Mouse (Mus musculus): ENCODE data around the gene Ano2. TPM values are rescaled to one million over a fixed set of nuclear protein-coding genes. Genes with fewer than 3 reads are reported as not detected.

The Ano2 gene
- polyA plus RNA-seq, 1 experiment from 2014 or later, result not detected

DNA sequence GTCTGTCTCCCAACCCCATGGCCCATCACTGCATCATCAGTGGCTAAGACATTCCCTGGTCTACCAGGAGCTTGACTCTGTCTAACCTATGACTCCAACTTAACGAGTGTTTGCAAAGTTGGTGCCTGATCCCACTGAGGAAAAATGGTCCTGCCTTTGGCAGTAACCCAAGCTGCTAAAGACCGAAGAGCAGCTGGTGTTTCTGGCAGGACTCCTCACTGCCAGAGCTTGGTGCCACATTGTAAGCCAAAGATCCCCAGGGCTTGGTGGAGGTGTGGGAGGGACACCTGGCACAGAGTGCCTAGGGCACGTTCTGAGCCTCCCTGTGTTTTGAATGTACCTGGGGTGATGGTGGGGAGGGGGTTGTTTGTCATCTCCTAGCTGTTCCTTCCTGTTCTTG is 232.5 kb downstream of the Ano2 start:
- no peaks in the 10 kb centered on the region for H3K36me3 ChIP-seq (ENCODE audit: inconsistent target)
- H3K79me2 ChIP-seq (ENCODE audit: inconsistent target), result no peaks in the 10 kb centered on the region
- H3K27ac ChIP-seq, result no peak overlapping the region
- 79% methylated on average over 3 of the region's 3 CpGs for WGBS (ENCODE audit: missing documents)
- H3K4me3 ChIP-seq (ENCODE audit: inconsistent target), result no peak overlapping the region

DNA sequence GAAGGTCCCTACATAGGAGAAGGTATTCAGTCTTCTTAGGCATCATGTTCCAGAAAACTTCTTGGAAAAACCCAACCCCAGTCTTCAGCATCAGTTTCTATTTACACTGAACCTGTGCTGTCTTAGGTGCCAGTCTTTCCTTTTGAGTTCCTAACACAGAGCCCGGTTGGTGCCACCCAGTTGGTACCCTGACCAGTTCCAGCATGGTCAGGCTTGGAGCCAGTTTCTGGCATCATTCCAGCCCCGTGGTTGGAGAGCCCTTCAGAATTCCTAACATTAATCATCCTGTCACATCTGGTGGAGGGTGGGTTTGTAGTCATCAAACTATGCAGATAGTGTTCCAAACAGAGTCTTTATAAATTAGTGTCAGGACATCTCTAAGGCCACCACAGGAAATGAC is 234.8 kb downstream of the Ano2 start:
- 65% methylated on average over 2 of the region's 2 CpGs for WGBS (ENCODE audit: missing documents)

DNA sequence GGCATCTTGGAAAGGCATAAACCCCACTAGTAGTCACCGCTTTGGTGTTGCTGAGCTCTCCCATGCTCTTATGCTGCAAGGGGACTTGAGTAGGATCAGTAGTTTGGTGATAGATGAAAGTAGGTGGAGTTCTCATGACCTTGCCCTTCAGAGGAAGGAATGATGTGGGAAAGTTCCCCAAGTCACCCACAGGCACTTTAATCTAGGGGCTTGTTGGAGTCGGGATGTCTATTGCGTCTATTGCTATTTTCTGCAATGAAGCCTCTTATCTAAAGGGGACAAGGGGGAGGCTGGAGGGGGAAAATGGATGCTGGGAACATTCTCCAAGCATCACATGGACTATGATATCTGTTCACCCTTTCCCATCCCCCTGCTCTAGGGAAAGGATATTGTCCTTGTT is 235.6 kb downstream of the Ano2 start:
- Histone ChIP-seq H3K79me2 (ENCODE audit: inconsistent target) (no peaks in the 10 kb centered on the region), H3K36me3 (ENCODE audit: inconsistent target) (no peaks in the 10 kb centered on the region), H3K4me3 (ENCODE audit: inconsistent target) (no peak overlapping the region), H3K27ac (no peak overlapping the region)
- 94% methylated on average over 3 of the region's 3 CpGs for WGBS (ENCODE audit: missing documents)

More for the DNA sequence above, 234.8 kb downstream of the Ano2 start:
- Histone ChIP-seq H3K36me3 (ENCODE audit: inconsistent target) (no peaks in the 10 kb centered on the region), H3K27ac (no peak overlapping the region), H3K79me2 (ENCODE audit: inconsistent target) (no peaks in the 10 kb centered on the region), H3K4me3 (ENCODE audit: inconsistent target) (no peak overlapping the region)

DNA sequence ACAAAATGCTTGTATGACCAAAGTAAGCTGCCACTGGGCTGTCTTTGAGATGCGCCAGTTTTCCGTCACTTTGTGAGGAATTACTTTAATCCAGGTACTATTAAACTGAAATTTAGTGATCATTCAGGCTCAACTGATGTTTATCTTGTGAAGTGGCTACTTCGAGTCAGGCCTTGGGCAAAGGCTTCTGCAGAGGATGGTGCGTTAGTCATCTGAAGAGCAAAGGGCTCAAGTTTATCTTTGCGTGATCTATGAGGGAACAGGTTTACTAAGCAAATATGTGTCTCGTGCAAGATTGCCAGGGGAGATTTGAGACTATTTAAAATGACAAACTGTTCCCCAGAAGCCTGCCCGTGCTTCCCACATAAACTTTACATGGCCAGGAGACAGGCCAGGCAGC is 241.7 kb downstream of the Ano2 start:
- Histone ChIP-seq H3K79me2 (ENCODE audit: inconsistent target) (no peaks in the 10 kb centered on the region), H3K36me3 (ENCODE audit: inconsistent target) (no peaks in the 10 kb centered on the region), H3K27ac (no peak overlapping the region), H3K4me3 (ENCODE audit: inconsistent target) (no peak overlapping the region)
- 83% methylated on average over 7 of the region's 7 CpGs for WGBS (ENCODE audit: missing documents)

DNA sequence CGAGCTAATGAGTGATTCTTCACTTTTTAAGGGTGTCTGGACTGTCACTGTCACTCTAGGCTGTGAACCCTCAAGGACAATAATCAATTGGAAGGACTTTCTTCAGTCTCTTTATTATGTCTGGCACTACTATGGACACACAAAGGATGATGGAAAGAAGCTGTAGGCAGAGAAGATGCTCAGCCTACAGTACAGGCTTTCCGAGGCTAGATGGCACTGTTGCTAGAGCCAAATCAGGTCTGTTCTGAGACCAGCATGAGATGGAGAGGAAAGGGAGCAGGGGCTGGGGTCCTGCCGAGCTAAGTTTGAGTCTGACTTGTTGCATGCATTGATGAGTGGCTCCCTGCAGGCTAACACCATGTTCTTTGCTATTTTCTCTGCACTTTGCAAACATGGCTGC is 264.7 kb downstream of the Ano2 start:
- H3K79me2 ChIP-seq (ENCODE audit: inconsistent target), result no peaks in the 10 kb centered on the region
- no peak overlapping the region for H3K4me3 ChIP-seq (ENCODE audit: inconsistent target)
- H3K27ac ChIP-seq, result no peak overlapping the region
- 12% methylated on average over 3 of the region's 3 CpGs for WGBS (ENCODE audit: missing documents)
- H3K36me3 ChIP-seq (ENCODE audit: inconsistent target), result no peaks in the 10 kb centered on the region

DNA sequence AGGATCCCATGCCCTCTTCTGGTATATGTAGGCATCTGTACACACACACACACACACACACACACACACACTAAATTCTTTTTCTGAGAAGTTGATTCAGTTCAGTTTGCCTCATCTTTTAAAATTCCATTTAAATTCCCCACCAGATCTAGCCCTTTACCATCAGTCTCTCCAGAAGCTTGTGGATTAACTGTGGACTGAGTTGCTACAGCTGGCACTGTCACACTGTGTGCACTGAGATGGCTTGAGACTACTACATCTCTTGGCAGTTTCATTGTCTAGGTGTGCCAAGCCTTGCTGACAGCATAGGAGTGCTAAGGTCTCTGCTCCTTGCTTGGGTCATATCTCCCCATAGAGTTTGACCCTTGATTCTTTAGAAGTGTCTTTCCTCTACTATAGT is 283.3 kb downstream of the Ano2 start:
- no peak overlapping the region for H3K4me3 ChIP-seq (ENCODE audit: inconsistent target)
- no peaks in the 10 kb centered on the region for H3K79me2 ChIP-seq (ENCODE audit: inconsistent target)
- H3K27ac ChIP-seq, result no peak overlapping the region
- no peaks in the 10 kb centered on the region for H3K36me3 ChIP-seq (ENCODE audit: inconsistent target)

DNA sequence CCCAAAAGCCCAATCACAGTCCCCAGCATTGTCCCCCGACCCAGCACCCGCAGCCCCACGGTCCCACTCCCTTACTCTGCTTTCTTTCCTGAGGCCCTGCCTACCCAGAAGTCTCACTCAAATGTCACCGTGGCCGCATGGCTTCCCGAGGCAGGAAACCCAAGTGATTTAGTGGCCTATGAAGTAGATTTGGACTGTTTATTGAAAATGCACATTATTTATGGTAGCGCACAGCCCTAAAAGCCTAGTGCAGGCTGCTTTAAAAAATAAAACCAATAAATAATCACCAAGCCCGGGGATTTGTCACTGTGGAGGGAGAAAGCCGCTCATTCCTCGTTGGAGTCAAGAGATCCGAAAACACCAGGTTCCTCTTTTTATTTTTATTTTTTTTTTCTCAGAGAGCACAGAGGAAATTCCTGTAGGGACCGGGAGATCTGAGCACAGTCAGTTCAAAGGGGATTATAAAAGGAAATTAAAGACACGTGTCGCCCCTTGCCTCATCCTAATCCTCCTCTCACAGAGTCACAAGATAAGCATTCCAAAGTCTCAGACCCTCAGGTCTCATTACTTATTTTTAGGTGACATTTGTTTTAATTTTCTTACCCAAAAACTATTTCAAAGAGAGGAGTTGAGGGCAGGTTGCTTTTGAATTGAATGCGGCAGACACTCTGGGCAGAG is 285.7 kb downstream of the Ano2 start:
- no peaks in the 10 kb centered on the region for H3K79me2 ChIP-seq (ENCODE audit: inconsistent target)
- H3K27ac ChIP-seq, result no peak overlapping the region
- no peaks in the 10 kb centered on the region for H3K36me3 ChIP-seq (ENCODE audit: inconsistent target)
- no peak overlapping the region for H3K4me3 ChIP-seq (ENCODE audit: inconsistent target)
- WGBS (ENCODE audit: missing documents), result 4% methylated on average over 14 of the region's 15 CpGs

DNA sequence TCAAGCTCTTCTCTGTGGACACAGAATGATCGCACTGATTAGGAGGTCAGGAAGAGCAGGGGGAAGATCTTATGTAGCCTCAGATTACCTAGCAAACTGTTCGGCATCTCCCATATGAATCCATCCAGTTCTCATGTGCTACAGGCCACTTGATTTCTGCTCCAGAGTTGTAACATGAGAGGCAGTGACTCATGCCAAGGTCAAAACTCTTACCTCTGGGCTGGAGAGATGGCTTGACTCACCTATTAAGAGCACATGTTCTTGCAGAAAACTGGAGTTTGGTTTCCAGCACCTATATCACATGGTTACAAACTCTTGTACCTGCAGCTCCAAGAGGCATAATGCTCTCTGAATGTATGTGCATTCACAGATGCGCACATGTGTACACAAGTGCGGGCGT is 289.4 kb downstream of the Ano2 start:
- Histone ChIP-seq H3K79me2 (ENCODE audit: inconsistent target) (no peaks in the 10 kb centered on the region), H3K27ac (no peak overlapping the region), H3K4me3 (ENCODE audit: inconsistent target) (no peak overlapping the region), H3K36me3 (ENCODE audit: inconsistent target) (no peaks in the 10 kb centered on the region)
- WGBS (ENCODE audit: missing documents), result 92% methylated on average over 5 of the region's 5 CpGs

DNA sequence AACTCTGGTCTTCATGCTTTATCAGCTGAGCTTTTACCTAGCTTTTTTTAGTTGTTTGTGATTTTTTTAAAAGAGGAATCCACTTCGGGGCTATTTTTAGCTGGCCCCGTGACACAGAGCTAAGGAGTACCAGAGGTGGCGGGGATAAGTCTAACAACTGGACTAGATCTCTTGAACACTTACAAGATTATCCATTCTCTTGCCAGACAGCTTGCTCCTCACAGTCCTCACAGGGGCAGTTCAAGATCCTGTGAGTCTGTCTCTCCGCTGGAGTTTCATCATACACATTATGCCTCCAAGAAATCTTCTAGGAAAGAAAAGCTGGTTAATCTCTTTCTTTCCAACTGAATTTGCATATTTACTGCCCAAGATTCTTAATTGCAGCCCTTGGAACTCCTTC is 293.8 kb downstream of the Ano2 start:
- H3K36me3 ChIP-seq (ENCODE audit: inconsistent target), result no peaks in the 10 kb centered on the region
- no peak overlapping the region for H3K4me3 ChIP-seq (ENCODE audit: inconsistent target)
- 83% methylated on average over 4 of the region's 4 CpGs for WGBS (ENCODE audit: missing documents)
- H3K27ac ChIP-seq, result no peak overlapping the region
- H3K79me2 ChIP-seq (ENCODE audit: inconsistent target), result no peaks in the 10 kb centered on the region

DNA sequence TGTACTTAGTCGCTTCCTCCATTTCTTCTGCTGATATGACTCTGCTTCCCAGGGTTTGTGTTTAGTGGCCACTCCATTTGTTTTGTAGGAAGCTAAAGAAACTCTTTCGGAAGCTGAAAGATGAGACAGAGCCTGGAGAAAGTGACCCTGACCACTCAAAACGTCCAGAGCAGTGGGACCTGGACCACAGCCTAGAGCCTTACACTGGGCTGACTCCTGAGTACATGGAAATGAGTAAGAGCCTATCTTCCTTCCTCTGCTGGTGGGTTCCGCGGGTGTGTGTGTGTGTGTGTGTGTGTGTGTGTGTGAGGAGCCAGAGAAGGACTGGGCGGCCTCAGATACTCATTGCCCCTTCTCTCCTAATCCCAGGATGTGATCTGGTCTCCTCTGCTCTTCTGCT is 302.5 kb downstream of the Ano2 start:
- H3K36me3 ChIP-seq (ENCODE audit: inconsistent target), result no peaks in the 10 kb centered on the region
- H3K4me3 ChIP-seq (ENCODE audit: inconsistent target), result no peak overlapping the region
- WGBS (ENCODE audit: missing documents), result 34% methylated on average over 6 of the region's 6 CpGs
- no peak overlapping the region for H3K27ac ChIP-seq
- no peaks in the 10 kb centered on the region for H3K79me2 ChIP-seq (ENCODE audit: inconsistent target)

DNA sequence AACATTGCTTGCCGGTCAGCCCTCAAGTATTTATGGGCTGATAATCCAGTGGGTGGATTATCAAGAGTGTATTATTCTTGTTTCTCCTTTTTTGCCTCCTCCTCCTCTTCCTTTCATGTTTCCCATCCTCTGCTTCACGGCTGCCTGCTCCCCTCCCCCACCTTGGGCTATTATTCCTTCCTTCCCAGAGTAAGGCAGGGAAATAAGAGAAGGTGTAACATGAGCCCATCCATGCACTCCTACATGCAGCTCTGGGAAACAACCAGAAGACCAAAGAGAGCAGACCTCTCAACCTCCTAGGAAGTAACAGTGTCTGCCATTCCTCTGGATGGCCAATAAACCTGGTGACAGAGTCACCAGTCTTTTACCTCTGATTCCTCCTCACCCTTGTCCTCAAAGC is 311.6 kb downstream of the Ano2 start:
- WGBS (ENCODE audit: missing documents), result 77% methylated on average over 2 of the region's 2 CpGs
- H3K36me3 ChIP-seq (ENCODE audit: inconsistent target), result no peaks in the 10 kb centered on the region
- H3K79me2 ChIP-seq (ENCODE audit: inconsistent target), result no peaks in the 10 kb centered on the region

DNA sequence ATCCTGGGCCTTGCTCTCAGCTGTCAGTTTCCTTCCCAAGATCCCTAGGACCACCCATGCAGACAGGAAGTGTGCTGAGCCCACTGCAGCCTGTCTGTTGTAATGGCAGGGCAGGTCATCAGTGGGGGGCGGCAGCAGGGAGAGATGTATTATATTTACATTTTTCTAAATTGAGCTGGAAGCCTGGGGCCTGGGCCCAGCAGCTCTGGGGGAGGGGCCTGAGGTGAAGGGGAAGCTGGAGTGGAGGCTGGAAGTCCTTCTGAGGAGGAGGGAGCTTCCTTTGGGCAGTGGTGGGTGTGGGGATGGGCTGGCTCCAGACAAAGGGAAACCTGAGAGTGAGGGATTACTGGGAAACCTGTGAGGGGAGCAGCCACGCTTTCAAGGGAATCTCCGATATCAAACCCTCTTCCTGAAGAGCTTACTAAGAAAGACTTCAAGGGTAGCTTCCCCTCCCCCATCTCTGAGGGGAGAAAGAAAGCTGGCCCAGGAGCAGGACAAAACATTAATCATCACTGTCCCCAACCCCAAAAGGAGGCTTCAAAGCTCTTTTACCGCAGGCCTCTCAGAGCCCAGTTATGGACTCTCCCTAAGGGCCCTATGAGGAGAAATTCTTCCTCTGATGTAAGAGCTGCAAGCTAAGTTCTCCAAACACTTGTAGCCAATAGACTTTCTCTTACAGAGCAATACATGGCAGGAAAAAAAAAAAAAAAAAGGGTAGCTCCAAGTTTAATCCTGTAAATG is 313.0 kb downstream of the Ano2 start:
- H3K36me3 ChIP-seq (ENCODE audit: inconsistent target), result no peaks in the 10 kb centered on the region
- H3K4me3 ChIP-seq (ENCODE audit: inconsistent target), result no peak overlapping the region
- WGBS (ENCODE audit: missing documents), result 73% methylated on average over 3 of the region's 4 CpGs
- H3K79me2 ChIP-seq (ENCODE audit: inconsistent target), result no peaks in the 10 kb centered on the region
- H3K27ac ChIP-seq, result no peak overlapping the region

More for the DNA sequence above, 311.6 kb downstream of the Ano2 start:
- Histone ChIP-seq H3K4me3 (ENCODE audit: inconsistent target) (no peak overlapping the region), H3K27ac (no peak overlapping the region)

DNA sequence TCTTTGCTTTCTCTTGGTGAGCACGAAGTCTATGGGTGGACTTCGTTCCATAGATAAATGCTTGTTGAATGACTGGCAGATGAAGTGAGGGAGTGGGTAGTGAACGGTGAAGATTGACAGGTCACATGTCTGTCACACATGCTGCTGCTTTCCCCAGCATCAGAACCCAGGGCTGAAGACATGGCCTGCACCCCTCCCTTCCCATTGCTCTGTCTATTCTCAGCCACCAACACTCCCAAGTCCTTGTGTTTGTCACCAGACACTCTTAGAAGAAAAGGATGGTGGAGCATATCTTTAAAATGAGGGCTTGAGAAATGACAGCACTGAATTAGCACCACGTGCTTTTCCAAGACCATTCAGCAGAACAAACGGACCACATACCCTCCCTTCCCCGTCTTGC is 316.4 kb downstream of the Ano2 start:
- Histone ChIP-seq H3K4me3 (ENCODE audit: inconsistent target) (no peak overlapping the region), H3K36me3 (ENCODE audit: inconsistent target) (no peaks in the 10 kb centered on the region), H3K79me2 (ENCODE audit: inconsistent target) (no peaks in the 10 kb centered on the region), H3K27ac (no peak overlapping the region)
- WGBS (ENCODE audit: missing documents), result 89% methylated on average over 6 of the region's 6 CpGs

DNA sequence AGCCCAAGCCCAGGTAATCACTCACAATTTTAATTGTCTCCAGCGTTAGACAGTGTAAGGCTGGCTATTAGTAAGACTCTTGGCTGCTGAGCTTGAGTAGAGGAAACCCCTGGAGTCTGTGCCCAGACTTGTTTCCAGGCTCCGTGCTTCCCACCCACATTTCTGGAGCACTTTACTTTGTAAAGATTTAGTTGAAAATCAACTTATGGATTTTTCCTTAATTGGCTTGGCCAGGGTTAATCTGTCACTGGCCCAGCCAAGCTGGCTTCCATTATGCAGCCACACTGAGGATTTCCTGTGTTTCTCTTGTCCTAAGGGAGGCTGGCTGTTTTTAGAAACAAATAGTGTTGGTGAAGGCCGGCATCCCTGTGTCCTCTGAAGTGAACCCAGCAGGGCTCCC is 318.9 kb downstream of the Ano2 start:
- Histone ChIP-seq H3K4me3 (ENCODE audit: inconsistent target) (no peak overlapping the region), H3K36me3 (ENCODE audit: inconsistent target) (no peaks in the 10 kb centered on the region), H3K27ac (no peak overlapping the region), H3K79me2 (ENCODE audit: inconsistent target) (no peaks in the 10 kb centered on the region)
- 76% methylated on average over 3 of the region's 3 CpGs for WGBS (ENCODE audit: missing documents)

DNA sequence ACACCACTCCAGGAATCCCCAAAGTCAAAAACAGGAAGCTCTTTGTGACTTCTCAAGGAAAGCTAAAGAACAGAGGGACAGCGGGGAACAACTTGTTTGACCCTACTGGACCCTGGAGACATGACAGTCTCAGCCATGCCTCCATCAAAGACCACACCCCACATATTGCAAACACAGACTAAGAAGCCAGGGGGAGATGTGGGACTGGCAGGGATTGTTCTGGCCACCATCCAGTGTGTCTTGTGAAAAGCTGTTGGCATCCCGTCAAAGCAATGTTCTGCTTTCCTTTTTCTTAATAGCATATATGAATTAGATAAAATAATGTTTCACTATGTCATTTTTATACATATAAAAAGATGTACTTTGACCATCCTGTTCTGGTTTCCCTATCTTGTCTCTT is 326.8 kb downstream of the Ano2 start:
- Histone ChIP-seq H3K27ac (no peak overlapping the region), H3K79me2 (ENCODE audit: inconsistent target) (no peaks in the 10 kb centered on the region), H3K4me3 (ENCODE audit: inconsistent target) (no peak overlapping the region), H3K36me3 (ENCODE audit: inconsistent target) (no peaks in the 10 kb centered on the region)
- WGBS (ENCODE audit: missing documents), result 85% methylated on average over 2 of the region's 2 CpGs

DNA sequence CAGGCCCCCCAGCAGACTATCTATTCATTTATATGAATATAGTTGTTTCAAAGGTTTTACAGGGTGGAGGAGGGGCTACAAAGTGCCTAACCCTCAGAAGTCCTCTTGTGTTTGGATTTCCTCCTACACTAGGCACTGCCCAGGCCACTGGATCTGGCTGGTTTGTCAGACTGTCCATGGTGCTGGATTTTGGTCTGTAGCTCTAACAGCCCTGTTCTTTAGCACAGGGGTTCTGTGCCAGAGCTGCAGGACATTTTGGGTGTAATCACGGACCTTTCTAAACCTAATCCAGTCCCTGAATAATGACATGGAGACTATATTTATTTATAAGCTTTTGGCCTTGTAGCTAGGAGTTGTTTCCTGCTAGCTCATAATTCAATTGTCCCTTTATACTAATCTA is 328.2 kb downstream of the Ano2 start:
- no peak overlapping the region for H3K27ac ChIP-seq
- no peaks in the 10 kb centered on the region for H3K36me3 ChIP-seq (ENCODE audit: inconsistent target)
- WGBS (ENCODE audit: missing documents), result 82% methylated on average over 1 of the region's 1 CpGs
- no peaks in the 10 kb centered on the region for H3K79me2 ChIP-seq (ENCODE audit: inconsistent target)
- no peak overlapping the region for H3K4me3 ChIP-seq (ENCODE audit: inconsistent target)
